Mouse (Mus musculus) neutrophil, adult 5-6 weeks (primary cell): Measurements from ENCODE around the gene Epha7. TPM values are rescaled to one million over a fixed set of nuclear protein-coding genes. Genes with fewer than 3 reads are reported as not detected.
A peak's percentile ranks its signal among the peaks of the same experiment; 100 is the strongest.

ENCODE experiments used
- ATAC-seq: fragments of 151-379, 151-347 bp; 2 replicates; pipeline ENCODE4 v1.8.0; 2017; ENCODE audit warnings: mild to moderate bottlenecking, moderate TSS enrichment; ENCODE audit not compliant: insufficient number of reproducible peaks, poor library complexity, low FRiP score, severe bottlenecking; ENCODE audit errors: extremely low read depth
- total RNA-seq: library from RNA; stranded (forward); fragments of 200-1000 nt; gene quantifications from 2 replicates; pipeline ENCODE4 v1.2.3, GENCODE M21; 2017

Gene Epha7
- total RNA-seq, 1 experiment from 2014 or later, result 0.12 TPM

GRCm38 (mm10) chr4:28890102-28890501, 77.2 kb downstream of the Epha7 start:
- no peak for ATAC-seq

- no peak for ATAC-seq
Observed at GRCm38 (mm10) chr4:28895480-28895879, 82.5 kb downstream of the Epha7 start.

GRCm38 (mm10) chr4:28899373-28899772, 86.4 kb downstream of the Epha7 start:
- no peak for ATAC-seq

- no peak for ATAC-seq
Observed at GRCm38 (mm10) chr4:28899783-28900182, 86.9 kb downstream of the Epha7 start.

GRCm38 (mm10) chr4:28901496-28901895, 88.6 kb downstream of the Epha7 start:
- no peak for ATAC-seq

- no peak for ATAC-seq
Observed at GRCm38 (mm10) chr4:28902004-28902704, 89.2 kb downstream of the Epha7 start.

GRCm38 (mm10) chr4:28906985-28907384, 94.1 kb downstream of the Epha7 start:
- ATAC-seq, result no peak

GRCm38 (mm10) chr4:28910127-28910526, 97.2 kb downstream of the Epha7 start:
- ATAC-seq, result no peak

GRCm38 (mm10) chr4:28912028-28912427, 99.1 kb downstream of the Epha7 start:
- no peak for ATAC-seq

GRCm38 (mm10) chr4:28913613-28914012, 100.7 kb downstream of the Epha7 start:
- ATAC-seq, result no peak

- 0 out of 2 replicates have a peak, but pooled peaks have one; percentile 39 for ATAC-seq
Observed at GRCm38 (mm10) chr4:28920645-28921044, 107.7 kb downstream of the Epha7 start.

GRCm38 (mm10) chr4:28926072-28926471, 113.1 kb downstream of the Epha7 start:
- ATAC-seq, result no peak

GRCm38 (mm10) chr4:28933431-28933830, 120.5 kb downstream of the Epha7 start:
- no peak for ATAC-seq

- no peak for ATAC-seq
Observed at GRCm38 (mm10) chr4:28934802-28935201, 121.9 kb downstream of the Epha7 start.

GRCm38 (mm10) chr4:28935567-28935966, 122.6 kb downstream of the Epha7 start:
- no peak for ATAC-seq

GRCm38 (mm10) chr4:28940710-28941109, 127.8 kb downstream of the Epha7 start:
- ATAC-seq, result no peak

GRCm38 (mm10) chr4:28944237-28944636, 131.3 kb downstream of the Epha7 start:
- ATAC-seq, result peak; percentile 100

GRCm38 (mm10) chr4:28960889-28961560, 148.1 kb downstream of the Epha7 start:
- ATAC-seq, result no peak

- ATAC-seq, result no peak
Observed at GRCm38 (mm10) chr4:28967584-28968315, 154.8 kb downstream of the Epha7 start.
